Mouse (Mus musculus) hindbrain, embryonic 15.5 days (tissue): ENCODE results near the gene Gm21294. TPM values are rescaled to one million over a fixed set of nuclear protein-coding genes. Genes with fewer than 3 reads are reported as not detected.
"Not testable (repeated sequence)": the region's sequence is repeated elsewhere in the genome, so short reads cannot be mapped to it uniquely, and the experiment has no call there.

Experiments
- ATAC-seq: fragments of 200-750 bp; cut with Nextera tagmentation; 2 replicates; pipeline ENCODE4 v1.8.0; 2017; ENCODE audit warnings: low read depth, moderate number of reproducible peaks, moderate TSS enrichment; ENCODE audit not compliant: low FRiP score
- H3K27ac ChIP-seq: fragments of 300-500 bp; sonication (generic); replicated peaks from 2 replicates; pipeline ENCODE4 v1.5.1; 2015; ENCODE audit warnings: mild to moderate bottlenecking, inconsistent platforms
- H3K27me3 ChIP-seq: fragments of 300-500 bp; sonication (generic); 2 replicates; pipeline ENCODE4 v1.6.1; 2015; ENCODE audit warnings: control low read depth, inconsistent platforms
- H3K36me3 ChIP-seq: fragments of 300-500 bp; sonication (generic); 2 replicates; pipeline ENCODE4 v1.6.1; 2015; ENCODE audit warnings: control low read depth, inconsistent platforms
- H3K4me1 ChIP-seq: fragments of 300-500 bp; sonication (generic); replicated peaks from 2 replicates; pipeline ENCODE4 v1.6.1; 2015; ENCODE audit warnings: control low read depth, inconsistent platforms
- H3K4me2 ChIP-seq: fragments of 300-500 bp; sonication (generic); 2 replicates; pipeline ENCODE4 v1.6.1; 2015; ENCODE audit warnings: moderate library complexity, mild to moderate bottlenecking, inconsistent platforms
- H3K4me3 ChIP-seq: fragments of 300-500 bp; sonication (generic); 2 replicates; pipeline ENCODE4 v1.5.1; 2015; ENCODE audit warnings: mild to moderate bottlenecking, inconsistent platforms
- H3K9ac ChIP-seq: fragments of 300-500 bp; sonication (generic); 2 replicates; pipeline ENCODE4 v1.6.1; 2015; ENCODE audit warnings: inconsistent platforms
- H3K9me3 ChIP-seq: fragments of 300-500 bp; sonication (generic); 2 replicates; pipeline ENCODE4 v1.6.1; 2016; ENCODE audit warnings: control low read depth, inconsistent platforms
- WGBS: fragments of 180-500 bp; shearing (Covaris S2); methylation state at CpG from one replicate; pipeline ENCODE4 v1.1.7; 2015; 5-methylcytosine and 5-hydroxymethylcytosine counted together
- polyA plus RNA-seq: library from polyadenylated mRNA; unstranded; fragments of >200 nt; fragmentation: Nextera tagmentation; extraction: Ambion mirVana; gene quantifications from 2 replicates; pipeline ENCODE4 v1.2.1, GENCODE M21; 2015

Gene Gm21294
- polyA plus RNA-seq = not detected in 2 replicates

DNA sequence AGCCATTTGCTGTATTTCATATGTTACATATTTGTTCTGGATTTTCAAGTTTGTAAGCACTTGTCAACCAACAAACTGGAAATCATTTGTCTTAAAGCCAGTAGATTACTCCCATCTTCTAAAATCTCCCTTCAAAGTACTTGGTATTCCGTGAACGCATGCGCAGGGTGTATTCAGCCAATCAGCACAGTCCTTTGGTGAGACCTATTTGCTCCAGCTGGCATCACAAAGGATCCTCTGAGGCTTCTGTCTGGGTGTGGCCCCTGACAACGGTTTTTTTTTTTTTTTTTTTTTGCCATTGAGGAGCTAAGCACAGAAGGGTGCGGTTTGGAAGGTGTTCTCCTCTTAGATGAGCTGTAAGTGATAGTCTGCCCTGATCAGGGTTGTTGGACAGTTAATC lies at the start of gene Gm21294:
Gene Gm21294, plus strand, starts transcription at position 301 of the 400 bp plus-strand sequence.
- 89% methylated on average over 3 of the region's 5 CpGs for WGBS
- not testable (repeated sequence) for H3K9ac ChIP-seq

GRCm38 (mm10) chrY:89126246-89126645 lies 73.6 kb downstream of the Gm21294 start:
- H3K4me1 ChIP-seq, ATAC-seq, H3K27me3 ChIP-seq, H3K4me3 ChIP-seq, H3K9me3 ChIP-seq, H3K36me3 ChIP-seq, H3K27ac ChIP-seq, H3K9ac ChIP-seq, H3K4me2 ChIP-seq: not testable (repeated sequence)
- WGBS = 95% methylated on average over 8 of the region's 21 CpGs

More for the DNA sequence above, at the start of gene Gm21294:
- H3K9me3 ChIP-seq, H3K4me1 ChIP-seq, H3K27me3 ChIP-seq, H3K36me3 ChIP-seq, ATAC-seq, H3K4me2 ChIP-seq, H3K27ac ChIP-seq, H3K4me3 ChIP-seq: not testable (repeated sequence)
